Mouse (Mus musculus) hindbrain, embryonic 16.5 days (tissue): ENCODE results near the gene Pou2af1. TPM values are rescaled to one million over a fixed set of nuclear protein-coding genes. Genes with fewer than 3 reads are reported as not detected.

Source experiments
- ATAC-seq: fragments of 200-750 bp; cut with Nextera tagmentation; 2 replicates; pipeline ENCODE4 v1.8.0; 2017; ENCODE audit warnings: moderate TSS enrichment, moderate library complexity
- H3K27ac ChIP-seq: fragments of 300-500 bp; sonication (generic); 2 replicates; pipeline ENCODE4 v1.5.1; 2014; ENCODE audit warnings: low read depth, mild to moderate bottlenecking, control low read depth, low read length, moderate library complexity
- H3K27me3 ChIP-seq: fragments of 300-500 bp; sonication (generic); replicated peaks from 2 replicates; pipeline ENCODE4 v1.6.1; 2014; ENCODE audit warnings: low read length; ENCODE audit not compliant: control insufficient read depth, insufficient read depth
- H3K36me3 ChIP-seq: fragments of 300-500 bp; sonication (generic); 2 replicates; pipeline ENCODE4 v1.6.1; 2014; ENCODE audit warnings: mild to moderate bottlenecking, low read length, moderate library complexity, mixed read lengths; ENCODE audit not compliant: control insufficient read depth, insufficient read depth
- H3K4me1 ChIP-seq: fragments of 300-500 bp; sonication (generic); 2 replicates; pipeline ENCODE4 v1.6.1; 2014; ENCODE audit warnings: low read depth, low read length; ENCODE audit not compliant: control insufficient read depth, insufficient read depth
- H3K4me2 ChIP-seq: fragments of 300-500 bp; sonication (generic); 2 replicates; pipeline ENCODE4 v1.6.1; 2014; ENCODE audit warnings: mild to moderate bottlenecking, low read length, control low read depth, moderate library complexity
- H3K4me3 ChIP-seq: fragments of 300-500 bp; sonication (generic); 2 replicates; pipeline ENCODE4 v1.5.1; 2014; ENCODE audit warnings: mild to moderate bottlenecking, low read length, control low read depth, moderate library complexity
- H3K9ac ChIP-seq: fragments of 300-500 bp; sonication (generic); 2 replicates; pipeline ENCODE4 v1.6.1; 2014; ENCODE audit warnings: low read depth, mild to moderate bottlenecking, control low read depth, low read length, moderate library complexity
- H3K9me3 ChIP-seq: fragments of 300-500 bp; sonication (generic); 2 replicates; pipeline ENCODE4 v1.6.1; 2014; ENCODE audit warnings: mild to moderate bottlenecking, low read length, moderate library complexity; ENCODE audit not compliant: control insufficient read depth
- WGBS: fragments of 180-500 bp; shearing (Covaris S2); extraction: QIAGEN DNeasy Blood & Tissue Kit; methylation state at CpG from one replicate; pipeline ENCODE4 v1.1.7; 2014; 5-methylcytosine and 5-hydroxymethylcytosine counted together
- polyA plus RNA-seq: library from polyadenylated mRNA; unstranded; fragments of >200 nt; fragmentation: Nextera tagmentation; extraction: Ambion mirVana; gene quantifications from 2 replicates; pipeline ENCODE4 v1.2.1, GENCODE M21; 2015

Pou2af1 gene
- 0.11 and 0.30 TPM in 2 replicates for polyA plus RNA-seq

- H3K4me1 ChIP-seq: no peaks in the 10 kb centered on the region
- 84% methylated on average over 20 of the region's 20 CpGs for WGBS
- no peak for ATAC-seq
- H3K27ac ChIP-seq: no peak within 1 kb of the TSS
- no peak within 1 kb of the TSS for H3K4me2 ChIP-seq
- no peak within 1 kb of the TSS for H3K9ac ChIP-seq
- H3K27me3 ChIP-seq: no peaks in the 10 kb centered on the region
- H3K4me3 ChIP-seq: no peak within 1 kb of the TSS
- no peaks in the 10 kb centered on the region for H3K36me3 ChIP-seq
- no peaks in the 10 kb centered on the region for H3K9me3 ChIP-seq
Observed at GRCm38 (mm10) chr9:51213023-51213728, at the start of gene Pou2af1. Gene Pou2af1 (plus strand): TSS chr9:51213708.

GRCm38 (mm10) chr9:51163989-51164388, 49.5 kb upstream of the Pou2af1 start:
- Histone ChIP-seq H3K36me3 (no peaks in the 10 kb centered on the region), H3K27me3 (peaks cover 2% of the 10 kb centered on the region), H3K9me3 (no peaks in the 10 kb centered on the region), H3K9ac (no peak overlapping the region), H3K4me3 (no peak overlapping the region), H3K4me2 (no peak overlapping the region), H3K27ac (no peak overlapping the region), H3K4me1 (no peaks in the 10 kb centered on the region)
- ATAC-seq: no peak
- WGBS: 88% methylated on average over 5 of the region's 5 CpGs

- Histone ChIP-seq H3K27me3 (peaks cover 2% of the 10 kb centered on the region; the same call in 1 of the 2 replicates), H3K4me2 (no peak within 1 kb of the TSS), H3K4me1 (no peaks in the 10 kb centered on the region), H3K36me3 (no peaks in the 10 kb centered on the region), H3K9ac (no peak within 1 kb of the TSS; the same call in 1 of the 2 replicates), H3K27ac (no peak within 1 kb of the TSS), H3K9me3 (no peaks in the 10 kb centered on the region), H3K4me3 (no peak within 1 kb of the TSS)
- WGBS: 50% methylated on average over 6 of the region's 6 CpGs
- no peak for ATAC-seq
Observed at GRCm38 (mm10) chr9:51165312-51166180, 48.0 kb upstream of the Pou2af1 start, which contains the start of gene Gm32742. Gene Gm32742 (minus strand): TSS chr9:51165517.

- no peak overlapping the region for H3K9ac ChIP-seq
- no peaks in the 10 kb centered on the region for H3K4me1 ChIP-seq
- H3K4me3 ChIP-seq: no peak overlapping the region
- no peaks in the 10 kb centered on the region for H3K9me3 ChIP-seq
- no peaks in the 10 kb centered on the region for H3K36me3 ChIP-seq
- WGBS: 46% methylated on average over 11 of the region's 11 CpGs
- ATAC-seq: no peak
- H3K27ac ChIP-seq: no peak overlapping the region
- H3K27me3 ChIP-seq: no peaks in the 10 kb centered on the region
- no peak overlapping the region for H3K4me2 ChIP-seq
Observed at GRCm38 (mm10) chr9:51167954-51168353, 45.6 kb upstream of the Pou2af1 start.

GRCm38 (mm10) chr9:51168698-51169097, 44.8 kb upstream of the Pou2af1 start:
- H3K4me1 ChIP-seq: no peaks in the 10 kb centered on the region
- no peak overlapping the region for H3K4me3 ChIP-seq
- H3K9ac ChIP-seq: no peak overlapping the region
- H3K9me3 ChIP-seq: no peaks in the 10 kb centered on the region
- WGBS: 71% methylated on average over 5 of the region's 5 CpGs
- no peak overlapping the region for H3K27ac ChIP-seq
- H3K36me3 ChIP-seq: no peaks in the 10 kb centered on the region
- no peaks in the 10 kb centered on the region for H3K27me3 ChIP-seq
- no peak overlapping the region for H3K4me2 ChIP-seq
- ATAC-seq: no peak

- Histone ChIP-seq H3K4me2 (no peak overlapping the region), H3K4me3 (no peak overlapping the region), H3K9me3 (no peaks in the 10 kb centered on the region), H3K4me1 (no peaks in the 10 kb centered on the region), H3K27me3 (no peaks in the 10 kb centered on the region), H3K9ac (no peak overlapping the region), H3K36me3 (no peaks in the 10 kb centered on the region), H3K27ac (no peak overlapping the region)
- no peak for ATAC-seq
- 89% methylated on average over 7 of the region's 7 CpGs for WGBS
Observed at GRCm38 (mm10) chr9:51169133-51169532, 44.4 kb upstream of the Pou2af1 start.

- Histone ChIP-seq H3K27ac (no peak overlapping the region), H3K9me3 (no peaks in the 10 kb centered on the region), H3K36me3 (no peaks in the 10 kb centered on the region), H3K4me1 (no peaks in the 10 kb centered on the region), H3K27me3 (no peaks in the 10 kb centered on the region), H3K4me2 (no peak overlapping the region), H3K9ac (no peak overlapping the region), H3K4me3 (no peak overlapping the region)
- WGBS: 81% methylated on average over 6 of the region's 6 CpGs
- no peak for ATAC-seq
Observed at GRCm38 (mm10) chr9:51170298-51170697, 43.2 kb upstream of the Pou2af1 start.

GRCm38 (mm10) chr9:51174890-51175464, 38.5 kb upstream of the Pou2af1 start:
- H3K27ac ChIP-seq: no peak overlapping the region
- 54% methylated on average over 8 of the region's 8 CpGs for WGBS
- no peak overlapping the region for H3K9ac ChIP-seq
- no peaks in the 10 kb centered on the region for H3K27me3 ChIP-seq
- H3K4me1 ChIP-seq: no peaks in the 10 kb centered on the region
- no peak for ATAC-seq
- no peaks in the 10 kb centered on the region for H3K36me3 ChIP-seq
- H3K9me3 ChIP-seq: no peaks in the 10 kb centered on the region
- no peak overlapping the region for H3K4me2 ChIP-seq
- H3K4me3 ChIP-seq: no peak overlapping the region

GRCm38 (mm10) chr9:51175722-51176121, 37.8 kb upstream of the Pou2af1 start:
- Histone ChIP-seq H3K27me3 (no peaks in the 10 kb centered on the region), H3K27ac (no peak overlapping the region), H3K4me3 (no peak overlapping the region), H3K36me3 (no peaks in the 10 kb centered on the region), H3K9me3 (no peaks in the 10 kb centered on the region), H3K4me2 (no peak overlapping the region), H3K9ac (no peak overlapping the region), H3K4me1 (no peaks in the 10 kb centered on the region; the same call in 1 of the 2 replicates)
- WGBS: 90% methylated on average over 1 of the region's 1 CpGs
- ATAC-seq: no peak
